Mouse (Mus musculus): ENCODE results near the gene Zfp941. TPM values are rescaled to one million over a fixed set of nuclear protein-coding genes. Genes with fewer than 3 reads are reported as not detected.

The Zfp941 gene
- total and polyA plus RNA-seq, 2 experiments from 2014 or later: 0.11 to 0.45 TPM

DNA sequence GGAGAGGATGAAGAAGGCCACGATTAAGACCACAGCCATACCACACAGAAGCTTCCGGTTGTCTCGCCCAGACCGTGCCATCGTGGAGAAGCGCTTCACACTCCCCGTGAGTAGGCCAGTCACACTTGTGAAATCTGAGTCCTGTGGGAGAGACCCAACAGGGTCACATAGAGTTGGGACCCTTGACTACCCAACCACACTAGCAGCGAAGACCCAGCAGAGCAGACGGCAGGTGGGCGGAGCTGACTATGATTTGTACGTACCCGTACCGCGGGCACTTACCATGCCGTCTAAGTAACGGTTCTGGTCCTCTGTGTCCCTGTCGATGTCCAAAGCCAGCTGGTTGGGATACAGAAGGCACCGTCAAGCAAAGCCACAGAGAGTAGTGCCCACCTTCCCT, 32.5 kb upstream of the Zfp941 start:
- Histone ChIP-seq H3K4me3 (ENCODE audit: low read depth, low read length) (no peak overlapping the region), H3K27ac (ENCODE audit: low read depth) (no peak overlapping the region), H3K4me2 (ENCODE audit: low read depth, low read length) (no peak overlapping the region), H3K36me3 (replicated peaks; ENCODE audit: control insufficient read depth, insufficient read depth, low read length) (peaks cover 45% of the 10 kb centered on the region), H3K4me1 (ENCODE audit: control insufficient read depth, insufficient read depth) (peaks cover 20% of the 10 kb centered on the region), H3K27me3 (ENCODE audit: control insufficient read depth, insufficient read depth, low read length) (no peaks in the 10 kb centered on the region), H3K9ac (replicated peaks; ENCODE audit: low read depth, low read length) (no peak overlapping the region), H3K9me3 (replicated peaks; ENCODE audit: control insufficient read depth, low read length) (no peaks in the 10 kb centered on the region)
- DNase-seq (ENCODE audit: low spot score): no peak
- WGBS: 92% methylated on average over 18 of the region's 18 CpGs
- no peak for TF ChIP-seq EP300 (IDR thresholded peaks at IDR 0.05; ENCODE audit: low read depth)
- no peak for TF ChIP-seq CTCF (IDR thresholded peaks at IDR 0.05; ENCODE audit: low read depth)
- ATAC-seq (ENCODE audit: insufficient read depth, low read depth): no peak

DNA sequence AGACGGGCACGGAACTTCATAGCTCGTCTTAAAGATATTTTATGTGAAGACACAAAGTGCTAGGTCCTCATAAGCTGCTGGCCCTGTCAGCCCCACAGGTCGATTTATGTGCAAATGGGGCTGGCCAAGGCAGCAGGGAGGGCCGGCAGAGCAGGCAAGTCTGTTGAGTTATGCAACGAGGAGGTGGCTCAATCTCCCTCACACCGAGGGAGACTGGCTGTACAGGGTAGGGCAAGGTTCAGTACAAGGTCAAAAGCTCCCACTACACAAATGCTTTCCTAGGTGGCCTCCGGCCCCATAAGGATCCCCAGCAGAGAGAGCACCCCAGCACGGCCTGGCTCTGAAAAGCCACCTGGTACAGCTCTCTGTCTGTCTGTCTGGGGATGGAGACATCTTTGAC, 31.4 kb upstream of the Zfp941 start:
- TF ChIP-seq EP300 (IDR thresholded peaks at IDR 0.05; ENCODE audit: low read depth) (no peak), CTCF (IDR thresholded peaks at IDR 0.05; ENCODE audit: low read depth) (no peak)
- Histone ChIP-seq H3K4me3 (ENCODE audit: low read depth, low read length) (no peak overlapping the region), H3K36me3 (replicated peaks; ENCODE audit: control insufficient read depth, insufficient read depth, low read length) (peaks cover 37% of the 10 kb centered on the region), H3K27ac (ENCODE audit: low read depth) (no peak overlapping the region), H3K4me2 (ENCODE audit: low read depth, low read length) (no peak overlapping the region), H3K4me1 (ENCODE audit: control insufficient read depth, insufficient read depth) (peaks cover 17% of the 10 kb centered on the region), H3K9me3 (replicated peaks; ENCODE audit: control insufficient read depth, low read length) (no peaks in the 10 kb centered on the region), H3K9ac (replicated peaks; ENCODE audit: low read depth, low read length) (no peak overlapping the region), H3K27me3 (ENCODE audit: control insufficient read depth, insufficient read depth, low read length) (no peaks in the 10 kb centered on the region)
- no peak for ATAC-seq (ENCODE audit: insufficient read depth, low read depth)
- WGBS: 81% methylated on average over 9 of the region's 9 CpGs
- DNase-seq (ENCODE audit: low spot score): no peak

DNA sequence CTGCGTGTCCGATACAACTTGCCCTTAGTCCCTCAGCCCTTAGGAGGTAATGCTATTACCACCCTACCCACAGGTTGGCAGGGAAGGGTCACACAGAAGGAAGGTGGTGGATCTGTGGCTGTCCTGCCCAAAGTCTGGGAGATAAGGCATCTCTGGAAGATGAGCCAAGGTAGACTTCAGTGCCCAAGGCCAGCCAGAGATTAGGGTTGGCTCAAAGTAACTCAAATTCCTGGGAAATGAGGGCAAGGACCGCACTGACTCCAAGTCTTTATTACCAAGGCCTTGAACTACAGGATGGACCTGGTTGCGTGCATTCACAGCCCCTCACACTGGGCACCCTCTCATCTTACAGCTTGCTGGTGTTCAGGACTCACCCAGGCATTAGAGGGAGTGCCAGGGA, 29.9 kb upstream of the Zfp941 start:
- DNase-seq (ENCODE audit: low spot score): no peak
- no peak for ATAC-seq (ENCODE audit: insufficient read depth, low read depth)
- Histone ChIP-seq H3K4me3 (ENCODE audit: low read depth, low read length) (no peak overlapping the region), H3K9me3 (replicated peaks; ENCODE audit: control insufficient read depth, low read length) (no peaks in the 10 kb centered on the region), H3K27me3 (ENCODE audit: control insufficient read depth, insufficient read depth, low read length) (no peaks in the 10 kb centered on the region), H3K9ac (replicated peaks; ENCODE audit: low read depth, low read length) (no peak overlapping the region), H3K36me3 (replicated peaks; ENCODE audit: control insufficient read depth, insufficient read depth, low read length) (peaks cover 37% of the 10 kb centered on the region), H3K4me2 (ENCODE audit: low read depth, low read length) (no peak overlapping the region), H3K27ac (ENCODE audit: low read depth) (no peak overlapping the region), H3K4me1 (ENCODE audit: control insufficient read depth, insufficient read depth) (peaks cover 7% of the 10 kb centered on the region)
- 96% methylated on average over 4 of the region's 4 CpGs for WGBS
- TF ChIP-seq CTCF (IDR thresholded peaks at IDR 0.05; ENCODE audit: low read depth) (no peak), EP300 (IDR thresholded peaks at IDR 0.05; ENCODE audit: low read depth) (no peak)

DNA sequence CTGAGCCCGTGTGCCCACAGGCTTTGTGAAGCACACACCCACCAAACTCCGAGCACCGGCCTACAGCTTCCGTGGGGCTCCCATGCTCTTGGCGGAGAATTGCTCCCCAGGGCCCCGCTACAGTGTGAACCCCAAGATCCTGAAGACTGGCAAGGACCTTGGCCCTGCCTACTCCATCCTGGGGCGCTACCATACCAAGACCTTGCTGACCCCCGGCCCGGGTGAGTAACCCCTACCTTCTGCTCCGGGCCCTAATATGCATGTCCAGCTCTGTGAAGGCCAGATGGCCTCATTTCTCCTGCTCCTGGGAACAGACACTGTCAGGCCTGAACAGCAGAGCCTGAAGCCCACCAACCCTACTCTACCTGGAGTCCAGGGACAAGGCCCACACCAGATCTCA, 26.6 kb upstream of the Zfp941 start:
- ATAC-seq (ENCODE audit: insufficient read depth, low read depth): no peak
- Histone ChIP-seq H3K36me3 (replicated peaks; ENCODE audit: control insufficient read depth, insufficient read depth, low read length) (peaks cover 23% of the 10 kb centered on the region), H3K27me3 (ENCODE audit: control insufficient read depth, insufficient read depth, low read length) (no peaks in the 10 kb centered on the region), H3K9me3 (replicated peaks; ENCODE audit: control insufficient read depth, low read length) (no peaks in the 10 kb centered on the region), H3K4me1 (ENCODE audit: control insufficient read depth, insufficient read depth) (no peaks in the 10 kb centered on the region), H3K9ac (replicated peaks; ENCODE audit: low read depth, low read length) (no peak overlapping the region), H3K4me2 (ENCODE audit: low read depth, low read length) (no peak overlapping the region), H3K27ac (ENCODE audit: low read depth) (no peak overlapping the region), H3K4me3 (ENCODE audit: low read depth, low read length) (no peak overlapping the region)
- TF ChIP-seq EP300 (IDR thresholded peaks at IDR 0.05; ENCODE audit: low read depth): no peak
- TF ChIP-seq CTCF (IDR thresholded peaks at IDR 0.05; ENCODE audit: low read depth): no peak
- WGBS: 86% methylated on average over 9 of the region's 10 CpGs
- no peak for DNase-seq (ENCODE audit: low spot score)

DNA sequence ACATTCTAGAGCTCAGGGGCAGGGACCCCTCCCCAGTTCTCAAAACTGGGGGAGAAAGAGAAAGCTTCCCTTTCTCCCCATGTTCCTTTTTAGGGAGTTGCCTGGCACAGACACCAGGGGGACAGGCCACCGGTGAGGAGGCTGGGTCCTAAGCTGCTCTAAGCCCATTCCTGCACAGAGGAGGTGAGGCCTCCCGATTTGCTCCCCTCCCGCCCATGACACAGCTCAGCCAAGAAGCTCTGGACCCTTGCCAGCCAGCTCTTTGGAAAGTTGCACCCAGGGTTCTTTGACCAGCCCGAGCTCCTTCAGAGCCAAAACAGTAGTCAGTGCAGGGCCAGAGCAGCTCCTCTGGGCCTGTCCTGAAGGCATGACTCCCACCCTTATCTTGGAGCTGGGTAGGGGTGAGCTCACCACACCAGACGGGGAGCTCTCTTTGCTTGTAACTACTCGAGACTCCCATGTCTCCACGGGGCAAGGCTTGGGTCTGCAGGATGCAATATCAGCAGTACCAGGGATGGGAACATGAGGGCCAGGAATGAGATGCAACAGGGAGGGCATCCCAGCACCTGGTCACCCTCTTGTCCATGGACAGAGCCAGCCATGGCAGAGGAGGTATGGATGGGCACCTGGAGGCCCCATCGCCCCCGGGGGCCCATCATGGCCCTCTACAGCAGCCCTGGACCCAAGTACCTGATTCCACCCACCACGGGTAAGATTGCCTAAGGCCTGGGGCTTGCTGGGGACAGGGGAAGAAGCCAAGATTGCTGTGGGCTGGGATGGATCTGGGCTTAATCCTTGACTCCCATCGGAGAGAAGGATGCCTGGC, 26.0 kb upstream of the Zfp941 start, which contains the start of gene Odf3:
Gene Odf3, plus strand, starts transcription at position 51 of the 826 bp plus-strand sequence.
- H3K4me2 ChIP-seq (ENCODE audit: low read depth, low read length): no peak within 1 kb of the TSS
- no peak within 1 kb of the TSS for H3K4me3 ChIP-seq (ENCODE audit: low read depth, low read length)
- peaks cover 16% of the 10 kb centered on the region for H3K36me3 ChIP-seq (replicated peaks; ENCODE audit: control insufficient read depth, insufficient read depth, low read length)
- peaks cover 2% of the 10 kb centered on the region; the same call in 1 of the 2 replicates for H3K27me3 ChIP-seq (ENCODE audit: control insufficient read depth, insufficient read depth, low read length)
- WGBS: 40% methylated on average over 11 of the region's 11 CpGs
- H3K9me3 ChIP-seq (replicated peaks; ENCODE audit: control insufficient read depth, low read length): no peaks in the 10 kb centered on the region
- no peak for ATAC-seq (ENCODE audit: insufficient read depth, low read depth)
- DNase-seq (ENCODE audit: low spot score): no peak
- TF ChIP-seq EP300 (IDR thresholded peaks at IDR 0.05; ENCODE audit: low read depth) (no peak), CTCF (IDR thresholded peaks at IDR 0.05; ENCODE audit: low read depth) (no peak)
- no peak within 1 kb of the TSS for H3K27ac ChIP-seq (ENCODE audit: low read depth)
- no peaks in the 10 kb centered on the region for H3K4me1 ChIP-seq (ENCODE audit: control insufficient read depth, insufficient read depth)
- no peak within 1 kb of the TSS for H3K9ac ChIP-seq (replicated peaks; ENCODE audit: low read depth, low read length)

Measured in heart, postnatal 0 days (tissue).